Mouse (Mus musculus) adipocyte (in vitro differentiated cells): ENCODE data around the gene Dennd6b.

Experiments used
- DNase-seq: peaks from one replicate; pipeline ENCODE4 v3.0.0-alpha.2; 2016; ENCODE audit warnings: low spot score

Dennd6b gene

DNA sequence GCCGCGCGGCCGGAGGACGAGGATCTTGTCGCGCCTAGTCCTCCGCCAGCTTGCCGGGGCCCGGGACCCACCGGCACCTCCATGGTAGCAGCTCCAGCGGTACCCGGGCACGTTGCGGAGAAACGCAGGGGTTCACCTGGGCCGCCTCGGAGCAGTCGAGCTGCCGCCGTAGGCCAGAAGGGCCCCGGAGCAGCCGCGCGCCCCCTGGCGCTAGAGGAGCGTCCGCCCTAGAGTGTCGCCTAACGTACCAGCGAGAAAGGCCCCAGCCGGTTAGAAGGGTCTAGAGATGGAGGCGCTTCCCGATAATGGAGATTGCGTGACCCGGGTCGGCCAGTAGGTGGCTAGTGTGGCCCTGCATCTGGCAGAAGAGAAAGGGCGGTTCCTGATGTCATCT, at the start of gene Dennd6b:
Dennd6b (minus strand) TSS at position 184 of the 394 bp plus-strand sequence.
- peak; percentile 95 for DNase-seq

DNA sequence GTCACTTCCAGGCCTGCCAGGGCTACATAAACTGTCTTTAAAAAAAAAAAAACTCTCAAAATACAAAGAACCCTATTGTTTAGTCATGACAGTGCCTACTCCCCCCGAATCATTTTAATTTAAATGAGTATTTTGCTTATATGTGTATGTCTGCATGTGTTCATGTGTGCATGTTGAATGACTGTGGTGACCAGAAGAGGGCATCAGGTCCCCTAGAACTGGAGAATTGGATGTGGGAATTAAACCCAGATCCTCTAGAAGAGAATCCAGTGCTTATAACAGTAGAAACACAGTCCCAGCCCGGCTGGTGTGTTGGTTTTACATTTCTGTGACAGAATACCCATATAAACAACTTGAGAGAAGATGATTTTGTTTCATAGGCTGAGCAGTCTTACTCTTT, 44.7 kb upstream of the Dennd6b start:
- DNase-seq: no peak

DNA sequence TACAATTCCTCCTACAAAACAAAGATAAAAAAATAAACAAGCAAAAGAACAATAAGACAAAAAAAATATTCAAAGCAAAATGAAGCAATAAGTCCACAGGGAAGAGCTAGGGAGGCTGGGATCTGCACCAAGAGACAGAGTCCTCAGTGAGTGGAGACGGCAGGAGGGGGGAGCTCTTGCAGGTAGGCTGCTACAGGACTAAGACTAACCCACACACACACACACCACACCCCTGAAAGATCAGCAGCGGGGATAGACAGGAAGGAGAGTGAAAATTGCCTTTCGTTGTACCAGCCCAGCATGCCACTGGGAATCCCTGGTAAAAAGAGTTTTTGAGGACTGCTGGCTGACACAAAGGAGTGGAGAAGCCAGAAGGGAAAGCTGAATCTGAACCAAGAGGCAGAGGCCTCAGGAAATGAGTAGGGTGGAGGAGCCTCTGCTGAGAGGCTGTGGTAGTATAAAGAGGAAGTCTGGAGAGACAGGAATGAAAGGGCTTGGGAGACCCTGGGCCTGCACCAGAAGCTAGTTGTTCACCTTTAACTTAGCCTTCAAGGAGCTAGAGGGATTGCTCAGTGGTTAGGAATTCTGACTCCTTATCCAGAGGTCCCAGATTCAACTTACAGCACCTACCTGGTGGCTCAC, 43.6 kb upstream of the Dennd6b start:
- no peak for DNase-seq

DNA sequence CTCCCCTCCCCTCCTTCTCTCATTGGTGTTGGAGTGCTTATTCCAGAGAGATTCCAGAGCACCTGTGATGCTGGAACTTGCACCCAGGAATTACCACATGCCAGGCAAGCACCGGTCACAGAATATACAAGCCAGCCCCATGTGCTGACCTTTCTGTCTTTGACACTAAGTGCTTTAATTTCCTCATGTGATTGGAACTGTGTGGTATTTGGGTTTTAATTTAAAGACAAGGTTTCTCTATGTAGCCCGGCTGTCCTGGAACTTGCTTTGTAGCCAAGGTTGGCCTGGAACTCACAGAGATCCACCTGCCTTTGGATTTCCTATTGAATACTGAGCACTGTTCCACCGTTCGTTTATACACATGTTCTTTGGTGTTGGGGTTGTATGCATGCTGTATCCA, 37.8 kb upstream of the Dennd6b start:
- DNase-seq: no peak

DNA sequence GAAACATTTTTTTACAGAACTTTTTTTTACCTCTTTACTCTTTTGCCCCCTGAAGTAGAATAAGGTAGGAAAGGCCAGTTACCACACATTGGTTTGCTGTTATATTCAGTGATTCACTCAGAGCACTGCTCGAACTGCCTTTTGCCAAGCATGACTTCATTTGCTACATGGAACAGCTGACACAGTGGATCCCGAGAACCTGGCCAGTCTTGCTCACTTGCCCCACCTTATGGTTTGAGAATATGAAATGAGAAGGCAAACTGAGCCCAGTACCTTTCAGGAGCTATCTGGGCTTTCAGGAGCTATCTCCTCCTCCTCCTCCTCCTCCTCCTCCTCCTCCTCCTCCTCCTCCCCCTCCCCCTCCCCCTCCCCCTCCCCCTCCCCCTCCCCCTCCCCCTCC, 37.3 kb upstream of the Dennd6b start:
- peak; percentile 30 for DNase-seq

DNA sequence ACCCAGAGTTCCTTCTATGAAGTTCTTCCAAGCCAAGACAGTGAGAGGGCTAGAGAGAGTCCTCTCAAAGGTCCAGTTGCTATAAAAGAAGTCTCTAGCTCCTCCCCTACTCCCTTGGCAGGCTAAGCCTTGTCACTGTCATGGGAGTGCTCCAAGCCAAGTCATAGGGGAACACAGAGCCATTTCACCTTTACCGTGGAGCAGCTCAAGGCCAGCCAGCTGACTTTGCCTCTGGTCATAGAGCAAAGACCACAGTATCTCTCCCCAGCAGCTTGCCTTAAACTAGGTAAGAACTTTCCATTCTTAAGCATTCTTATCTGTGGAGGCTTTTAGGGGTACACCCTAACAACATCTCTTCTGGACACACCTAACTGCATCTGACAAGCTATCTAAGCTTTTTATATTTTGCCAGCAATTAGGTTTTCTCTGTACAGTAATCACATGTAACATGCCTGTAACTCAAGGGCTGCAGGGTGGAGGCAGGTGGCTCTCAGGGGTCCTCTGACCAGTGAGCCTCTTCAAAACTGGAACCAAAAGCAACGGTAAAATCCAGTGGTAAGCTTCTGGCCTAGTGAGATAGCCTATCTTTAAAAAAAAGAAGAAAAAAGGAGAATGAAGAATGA, 19.4 kb upstream of the Dennd6b start:
- peak; percentile 55 for DNase-seq

DNA sequence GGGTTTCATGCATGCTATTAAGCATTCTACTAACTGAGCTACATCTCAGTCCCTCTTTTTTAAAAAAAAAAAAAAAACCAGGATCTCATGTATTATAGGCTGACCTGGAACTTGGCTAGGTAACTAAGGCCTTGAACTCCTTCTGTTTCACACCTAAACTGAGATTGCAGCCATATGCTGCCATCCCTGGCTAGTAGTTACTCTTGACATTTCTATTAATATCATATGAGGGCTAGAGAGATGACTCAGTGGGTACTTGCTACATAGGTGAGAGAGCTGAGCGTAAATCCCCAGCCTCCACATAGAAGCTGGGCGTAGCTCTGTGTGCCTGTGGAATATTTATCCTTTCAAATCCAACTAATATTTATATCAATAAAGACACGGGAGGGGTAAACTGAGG, 18.7 kb upstream of the Dennd6b start:
- DNase-seq: no peak

DNA sequence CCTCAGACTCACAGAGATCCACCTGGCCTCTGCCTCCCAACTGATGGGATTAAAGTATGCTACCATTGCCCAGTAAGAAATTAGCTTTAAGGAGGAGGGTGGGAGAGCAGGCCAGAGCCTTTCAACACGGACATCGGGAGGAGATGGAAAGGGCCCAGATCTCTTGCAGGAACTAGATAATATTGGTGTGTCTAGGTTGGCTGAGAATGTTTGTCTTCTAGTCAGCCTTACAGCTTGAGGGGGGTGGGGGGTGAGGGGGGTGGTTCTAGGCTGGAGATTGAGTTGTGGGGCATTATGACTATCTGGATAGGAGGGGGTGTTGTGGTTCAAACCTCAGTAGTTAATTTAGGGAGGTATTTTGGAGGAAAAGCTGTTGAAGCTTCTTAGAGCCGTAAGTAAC, 17.2 kb upstream of the Dennd6b start:
- no peak for DNase-seq

DNA sequence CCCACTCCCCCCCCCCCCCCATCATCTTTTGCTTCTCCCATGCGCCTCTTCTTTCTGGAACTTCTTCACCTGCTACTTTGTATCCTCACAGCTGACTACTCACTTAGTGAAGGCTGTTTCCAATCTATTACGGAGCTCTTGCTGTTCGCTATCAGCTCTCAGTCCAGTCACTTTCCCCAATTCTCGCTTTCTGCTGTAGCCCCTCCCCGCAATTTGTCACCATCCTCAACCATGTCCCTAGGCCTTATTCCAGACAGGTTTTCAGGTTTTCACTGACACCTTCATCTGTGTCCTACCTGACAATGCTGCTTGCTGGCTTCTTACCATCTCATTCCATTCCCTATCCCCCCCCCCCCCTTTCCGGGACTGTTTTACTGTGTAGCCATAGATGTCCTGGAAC, 16.2 kb upstream of the Dennd6b start:
- no peak for DNase-seq

DNA sequence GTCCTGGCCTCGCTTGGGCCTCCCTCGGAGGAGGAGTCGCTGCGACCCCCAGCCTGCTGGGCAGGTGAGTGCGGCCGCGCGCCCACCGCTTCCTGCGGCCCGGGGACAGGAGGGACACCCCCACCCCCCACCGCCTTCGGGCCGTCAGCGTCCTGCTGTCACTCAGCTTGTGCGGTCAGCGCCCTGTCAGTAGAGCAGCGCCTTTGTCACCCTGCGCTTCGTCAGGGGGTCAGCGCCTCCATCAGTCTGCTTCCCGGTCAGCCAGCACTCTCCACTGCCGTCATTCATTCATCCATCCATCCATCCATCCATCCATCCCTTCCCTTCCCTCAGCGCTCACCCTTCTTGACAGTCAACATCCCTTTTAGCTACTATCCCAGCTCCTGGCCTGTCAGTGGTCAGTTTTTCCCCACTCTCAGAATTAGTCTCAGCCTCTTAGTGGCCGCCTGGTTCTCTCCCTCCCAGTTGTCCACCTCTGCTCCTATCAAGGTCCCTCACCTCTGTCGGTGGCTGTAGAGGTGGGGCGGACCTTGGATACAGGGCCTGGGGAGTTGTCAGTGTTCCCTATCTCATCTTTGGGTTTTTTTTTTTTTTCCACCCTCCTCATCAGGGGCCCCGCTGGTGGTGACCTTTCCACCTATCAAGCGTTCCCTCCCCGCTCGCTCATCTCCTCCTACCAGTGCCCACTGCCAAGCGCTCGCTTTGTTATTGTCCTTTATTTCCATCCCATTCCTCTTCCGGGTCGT, 15.6 kb upstream of the Dennd6b start:
- DNase-seq: peak; percentile 19

DNA sequence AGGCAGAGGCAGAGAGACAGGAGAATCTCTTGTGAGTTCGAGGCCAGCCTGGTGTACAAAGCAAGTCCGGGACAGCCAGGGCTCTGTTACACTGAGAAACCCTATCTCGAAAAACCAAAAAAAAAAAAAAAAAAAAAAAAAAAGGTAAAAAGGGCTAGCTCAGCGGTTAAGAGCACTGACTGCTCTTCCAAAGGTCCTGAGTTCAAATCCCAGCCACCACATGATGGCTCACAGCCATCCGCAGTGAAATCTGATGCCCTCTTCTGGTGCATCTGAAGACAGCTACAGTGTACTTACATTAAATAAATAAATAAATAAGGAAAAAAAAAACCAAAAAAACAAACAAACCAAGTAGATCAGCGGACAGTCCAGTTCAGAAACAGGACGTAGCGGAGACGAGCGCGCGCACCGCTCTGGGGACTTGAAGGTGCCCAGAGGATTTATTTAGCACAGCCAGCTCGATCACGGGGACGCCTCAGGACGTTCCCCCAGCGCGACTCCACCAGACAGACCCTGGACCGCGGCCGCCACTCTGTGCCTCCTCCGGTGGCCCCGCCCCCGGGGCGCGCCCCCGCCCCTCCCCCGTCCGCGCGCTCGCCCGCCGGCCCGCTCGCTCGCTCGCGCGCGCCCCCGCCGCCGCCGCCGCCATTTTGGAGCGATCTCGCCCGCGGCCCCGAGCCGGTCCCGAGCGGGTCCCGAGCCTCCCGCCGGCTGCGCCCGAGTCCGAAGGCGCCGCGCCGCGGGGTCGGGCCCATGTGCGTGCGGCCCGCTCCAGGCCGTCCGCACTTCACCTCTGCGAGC, 14.8 kb upstream of the Dennd6b start, which contains the start of gene Ppp6r2:
Ppp6r2 (plus strand) TSS at position 639 of the 801 bp plus-strand sequence.
- peak; percentile 68 for DNase-seq

DNA sequence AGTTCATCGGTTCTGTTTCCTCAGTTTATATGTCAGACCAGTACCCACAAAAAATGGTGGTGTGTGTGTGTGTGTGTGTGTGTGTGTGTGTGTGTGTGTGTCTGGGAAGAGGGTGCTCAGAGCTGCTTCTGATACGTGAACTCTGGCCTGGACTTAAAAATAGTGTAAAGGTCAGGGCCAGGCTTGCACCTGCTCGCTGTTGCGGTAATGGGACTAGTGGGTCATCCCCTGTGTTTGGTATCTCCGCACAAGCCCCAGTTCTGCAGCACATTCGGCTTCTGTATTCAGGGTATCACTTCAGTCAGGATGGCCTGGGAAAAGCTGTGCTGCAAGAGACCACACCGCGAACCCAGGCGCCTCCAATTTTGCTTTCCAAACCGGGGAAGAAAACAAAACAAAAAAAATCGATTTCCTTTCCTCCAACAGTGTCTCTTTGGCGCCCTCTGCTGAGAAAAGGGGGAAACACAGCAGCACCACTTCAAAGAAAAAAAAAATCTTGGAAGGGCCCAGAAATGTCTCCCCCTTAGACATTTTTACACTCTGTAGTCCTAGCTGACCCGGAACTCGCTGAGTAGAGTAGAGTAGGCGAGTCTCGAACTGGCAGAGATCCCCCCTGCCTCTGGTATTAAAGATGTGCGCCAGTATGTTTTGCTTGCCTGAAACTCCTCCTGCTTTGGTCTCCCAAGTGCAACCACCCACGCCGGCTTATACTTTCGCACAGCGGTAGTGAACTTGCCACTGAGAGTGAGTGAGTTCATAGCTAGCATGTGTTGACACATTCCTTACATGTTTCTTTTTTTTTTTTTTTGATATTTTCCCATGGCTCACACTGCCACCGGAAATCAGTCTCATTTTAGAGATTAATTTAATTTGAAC, 13.8 kb upstream of the Dennd6b start:
- peak; percentile 92 for DNase-seq

DNA sequence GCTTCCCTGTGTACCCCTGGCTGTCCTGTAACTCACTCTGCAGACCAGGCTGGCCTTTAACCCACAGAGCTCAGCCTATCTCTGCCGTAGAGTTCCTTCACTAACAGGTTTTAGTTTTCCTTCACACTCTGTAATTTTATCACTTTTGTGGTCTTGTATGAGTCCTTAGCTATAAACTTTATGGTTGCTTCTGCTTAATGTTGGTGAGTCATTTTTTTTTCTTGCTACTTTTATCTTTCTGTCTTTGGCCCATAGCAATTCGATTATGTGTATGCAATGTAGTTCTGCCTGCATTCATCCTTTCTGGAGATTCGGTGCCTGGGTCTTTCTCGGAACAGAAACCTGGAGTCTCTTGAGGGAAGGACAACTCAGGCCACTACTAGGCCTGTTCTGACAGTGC, 11.2 kb upstream of the Dennd6b start:
- DNase-seq: no peak

DNA sequence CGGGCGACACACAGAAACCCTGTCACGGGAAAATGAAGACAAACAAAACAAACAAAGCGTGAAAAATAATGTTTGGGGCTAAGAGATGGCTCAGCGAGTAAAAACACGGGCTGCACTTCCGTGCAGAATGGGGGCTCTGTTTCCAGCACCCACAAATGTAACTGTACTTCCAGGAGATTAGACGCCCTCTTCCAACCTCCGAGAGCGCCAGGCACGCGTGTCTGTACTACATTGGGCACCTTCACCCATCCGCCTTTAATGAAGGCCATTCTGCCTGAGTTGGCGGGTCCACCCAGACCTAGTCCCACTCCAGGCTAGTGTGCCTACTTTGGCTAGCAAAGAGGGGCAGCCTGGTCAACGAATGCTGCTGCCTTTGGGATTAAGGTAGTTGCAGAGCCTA, 760 bp upstream of the Dennd6b start:
- DNase-seq: no peak

DNA sequence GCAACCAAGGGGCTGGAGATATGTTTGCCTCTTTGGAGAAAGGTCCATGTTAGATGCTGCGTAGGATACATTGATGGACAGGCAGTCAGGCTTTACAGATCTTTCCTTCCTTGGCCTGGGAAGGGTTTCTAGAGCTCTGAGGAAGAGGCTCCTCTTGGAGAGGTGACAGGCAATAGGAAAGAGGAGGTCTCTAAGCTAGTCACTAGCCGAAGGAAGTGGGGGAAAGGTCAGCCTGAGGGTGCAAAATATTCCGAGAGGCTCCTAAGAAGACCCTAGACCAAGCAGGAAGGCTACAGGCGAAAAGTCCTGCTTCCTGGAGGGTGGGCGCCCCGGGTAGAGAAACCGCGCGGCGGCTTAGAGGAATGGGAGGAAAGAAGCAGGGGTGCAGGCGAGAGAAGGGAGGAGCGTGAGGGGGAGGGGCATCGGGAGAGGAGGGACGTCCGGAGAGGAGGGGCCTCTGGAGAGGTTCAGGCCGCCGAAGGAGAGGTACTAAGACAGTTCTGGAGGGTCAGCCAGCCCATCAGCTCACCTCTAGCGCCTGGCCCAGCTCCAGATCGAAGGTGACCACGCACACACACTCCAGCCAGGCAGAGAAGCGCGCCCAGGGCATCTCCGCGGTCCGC, 495 bp downstream of the Dennd6b start:
- DNase-seq: peak; percentile 89

DNA sequence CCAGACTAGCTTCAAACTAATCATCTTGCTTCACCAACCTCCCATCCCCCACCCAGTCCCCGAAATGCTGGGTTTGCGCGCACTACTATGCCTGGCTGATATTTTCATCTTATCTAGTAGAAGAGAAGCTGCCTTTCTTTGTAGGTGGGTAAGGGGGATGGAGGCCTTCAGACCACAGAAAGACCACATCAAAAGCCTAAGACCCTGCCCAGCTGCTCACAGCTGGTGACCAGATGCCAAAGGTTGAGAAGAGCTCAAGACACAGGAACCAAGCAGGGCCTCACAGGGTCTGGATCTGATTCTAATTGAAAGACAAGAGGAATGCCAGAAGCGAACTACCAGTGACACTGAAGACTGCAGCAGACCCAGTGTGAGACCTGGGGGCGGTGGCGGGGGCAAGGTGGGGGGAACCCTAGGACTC, 1.0 kb downstream of the Dennd6b start:
- DNase-seq: no peak

DNA sequence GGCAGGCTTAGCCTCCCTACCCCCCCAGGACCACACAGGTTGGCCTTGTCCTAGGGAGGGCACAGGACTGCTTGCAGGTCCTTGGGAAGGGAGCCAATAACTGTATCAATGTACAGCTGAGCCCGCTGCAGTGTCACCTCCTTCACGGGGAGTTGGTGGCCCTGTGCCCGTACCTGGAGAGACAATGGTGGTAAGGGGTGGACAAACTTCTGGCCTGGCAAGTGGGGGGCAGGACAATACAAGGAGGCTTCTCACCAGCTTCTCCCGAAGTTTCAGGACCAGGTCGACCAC, 11.4 kb downstream of the Dennd6b start:
- DNase-seq: no peak

DNA sequence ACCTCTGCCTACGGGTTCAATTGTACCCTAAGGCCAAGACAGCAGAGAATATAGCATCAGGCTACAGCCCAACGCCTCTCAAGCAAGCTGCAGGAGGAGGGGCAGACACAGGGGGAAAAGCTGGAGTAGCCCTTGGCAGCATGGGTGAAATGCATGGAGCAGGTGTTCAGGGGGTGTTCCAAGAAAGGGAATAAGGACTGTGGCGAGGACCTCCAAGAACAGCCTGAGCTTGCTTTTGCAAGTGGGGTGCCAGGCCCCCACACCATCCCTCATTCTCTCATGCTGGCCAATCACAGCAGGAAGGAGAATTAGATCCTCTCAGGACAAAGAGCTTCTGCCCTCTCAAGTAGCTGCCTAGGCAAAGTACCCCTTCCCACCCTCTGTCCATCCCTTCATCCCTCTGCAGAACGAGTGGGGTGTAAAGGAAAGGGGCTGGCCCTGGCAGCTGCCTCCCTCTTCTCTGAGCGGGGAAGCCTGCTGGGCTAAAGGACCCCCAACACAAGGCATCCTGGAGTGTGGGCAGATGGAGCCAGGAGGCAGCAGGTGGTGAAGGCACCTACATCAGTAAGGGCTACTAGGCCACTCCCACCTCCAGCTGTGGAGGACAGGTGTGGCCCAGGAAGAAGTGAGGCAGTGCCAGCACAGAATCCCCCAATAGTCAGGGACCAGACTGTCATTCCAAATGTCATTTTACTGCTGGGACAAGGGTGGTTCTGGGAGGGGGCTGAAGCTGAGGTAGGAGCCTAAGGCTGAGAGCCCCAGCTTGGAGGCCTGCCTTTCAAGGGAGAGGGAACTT, 12.0 kb downstream of the Dennd6b start:
- no peak for DNase-seq

DNA sequence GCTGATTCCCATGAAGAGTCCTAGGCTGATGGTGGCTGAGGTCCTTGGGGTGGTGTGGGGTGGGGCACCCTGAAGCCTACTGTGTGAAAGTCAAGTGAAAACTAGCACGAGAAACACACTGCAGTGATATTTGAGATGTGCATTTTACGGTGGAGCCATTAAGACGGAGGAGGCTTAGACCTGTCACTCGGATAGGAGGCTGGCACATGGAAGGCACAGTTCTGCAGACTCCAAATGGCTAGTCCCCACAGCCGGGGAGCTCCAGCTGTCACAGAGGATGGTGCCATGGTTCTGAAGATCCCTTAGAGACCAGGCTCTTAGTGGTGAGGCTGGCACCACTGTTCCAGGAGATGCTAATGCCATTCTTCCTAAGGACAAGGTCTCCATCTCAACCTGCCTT, 13.5 kb downstream of the Dennd6b start:
- DNase-seq: no peak

DNA sequence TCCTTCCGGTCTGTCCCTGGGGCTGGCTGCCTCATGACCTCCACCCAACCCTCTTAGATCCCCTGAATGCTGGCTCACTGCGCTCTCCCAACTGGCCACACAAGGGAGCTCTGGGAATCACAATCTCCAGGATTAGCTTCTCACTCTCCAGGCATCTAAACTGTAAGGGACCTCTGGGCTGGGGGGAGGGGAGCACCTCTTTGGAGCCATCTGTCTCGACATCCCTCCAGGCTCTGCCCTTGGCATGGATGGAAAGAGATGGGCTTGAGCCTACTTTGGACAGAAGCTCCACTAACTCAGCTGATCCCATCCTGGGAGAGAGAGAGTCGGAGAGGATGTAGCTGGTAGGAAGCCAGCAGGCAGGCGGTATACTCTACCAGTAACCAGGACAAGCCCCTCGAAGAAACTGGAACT, 14.0 kb downstream of the Dennd6b start:
- DNase-seq: peak; percentile 30
